Mouse (Mus musculus) ES-E14 (cell line): ENCODE results near the gene Prkcb. TPM values are rescaled to one million over a fixed set of nuclear protein-coding genes. Genes with fewer than 3 reads are reported as not detected.

ENCODE experiments used
- DNase-seq: peaks from one replicate; pipeline ENCODE4 v3.0.0-alpha.2; 2013; ENCODE audit warnings: low read depth, low spot score
- H3K27ac ChIP-seq: 2 replicates; pipeline ENCODE4 v1.5.1; 2012; ENCODE audit warnings: low read depth, mild to moderate bottlenecking, low read length, moderate library complexity, mixed read lengths; ENCODE audit not compliant: poor library complexity, insufficient read depth, severe bottlenecking
- H3K36me3 ChIP-seq: 2 replicates; pipeline ENCODE4 v1.6.1; 2012; ENCODE audit warnings: mild to moderate bottlenecking, low read length, moderate library complexity, mixed read lengths; ENCODE audit not compliant: control insufficient read depth, poor library complexity, insufficient read depth, severe bottlenecking
- H3K4me1 ChIP-seq, 2 experiments: fragments of 150-350 bp in 1 of 2; sonication (generic) in 1 of 2; 2 replicates each; pipeline ENCODE4 v1.6.1; 2012; ENCODE audit warnings: low read length in 2 of 2, mild to moderate bottlenecking in 1 of 2, mixed read lengths in 1 of 2; ENCODE audit not compliant: control insufficient read depth in 2 of 2, insufficient read depth in 2 of 2, poor library complexity in 1 of 2
- H3K4me3 ChIP-seq, 2 experiments: fragments of 150-350 bp in 1 of 2; sonication (generic) in 1 of 2; 2 replicates each; pipeline ENCODE4 v1.5.1; 2012; ENCODE audit warnings: low read length in 2 of 2, low read depth in 1 of 2, mild to moderate bottlenecking in 1 of 2, mixed read lengths in 1 of 2; ENCODE audit not compliant: insufficient read depth in 1 of 2, poor library complexity in 1 of 2, severe bottlenecking in 1 of 2
- H3K9ac ChIP-seq: 2 replicates; pipeline ENCODE4 v1.6.1; 2012; ENCODE audit warnings: low read depth, mild to moderate bottlenecking, low read length, mixed read lengths; ENCODE audit not compliant: poor library complexity, insufficient read depth, severe bottlenecking
- H3K9me3 ChIP-seq: fragments of 150-350 bp; sonication (generic); 2 replicates; pipeline ENCODE4 v1.6.1; 2012; ENCODE audit warnings: low read depth, mild to moderate bottlenecking, low read length; ENCODE audit not compliant: control insufficient read depth, insufficient read depth
- CHD2 ChIP-seq: IDR thresholded peaks from 2 replicates; pipeline ENCODE4 v1.6.1; 2014; ENCODE audit warnings: mild to moderate bottlenecking, low read depth, low read length, inconsistent platforms
- HCFC1 ChIP-seq: IDR thresholded peaks from 2 replicates; pipeline ENCODE4 v1.6.1; 2012; ENCODE audit warnings: low read length, inconsistent platforms, borderline replicate concordance; ENCODE audit not compliant: insufficient read depth
- MAFK ChIP-seq: IDR thresholded peaks from 2 replicates; pipeline ENCODE4 v1.6.1; 2014; ENCODE audit warnings: mild to moderate bottlenecking, low read depth, low read length, inconsistent platforms; ENCODE audit not compliant: insufficient read depth
- ZC3H11A ChIP-seq: IDR thresholded peaks from 2 replicates; pipeline ENCODE4 v1.6.1; 2012; ENCODE audit warnings: low read depth, mild to moderate bottlenecking, inconsistent platforms, low read length, borderline replicate concordance
- ZNF384 ChIP-seq: IDR thresholded peaks from 2 replicates; pipeline ENCODE4 v1.6.1; 2012; ENCODE audit warnings: low read depth, low read length, inconsistent platforms
- in situ Hi-C, 2 experiments: fragments of 600-800 bp; cut with MboI; formaldehyde crosslinking; loops; one replicate each; pipeline ENCODE4 v1.15.1; 2025; ENCODE audit warnings: low sequenced_read_pairs in 2 of 2, inconsistent platforms in 1 of 2; ENCODE audit not compliant: unreplicated experiment in 2 of 2
- total RNA-seq: library from RNA; depleted of rRNA; stranded (reverse); fragments of 300-350 nt; gene quantifications from 2 replicates; pipeline ENCODE4 v1.2.3, GENCODE M21; 2012

The Prkcb gene
- total RNA-seq, 1 experiment: 6.1 TPM

GRCm38 (mm10) chr7:122391382-122391781, 102.8 kb downstream of the Prkcb start:
- DNase-seq: no peak
- H3K9ac ChIP-seq: no peak overlapping the region
- no peaks in the 10 kb centered on the region for H3K36me3 ChIP-seq
- H3K4me3 ChIP-seq: no peak overlapping the region
- no peaks in the 10 kb centered on the region for H3K9me3 ChIP-seq
- peaks cover 3 to 5% of the 10 kb centered on the region in 2 experiments; a peak in 2 of 4 replicates for H3K4me1 ChIP-seq
- H3K27ac ChIP-seq: no peak overlapping the region
- in situ Hi-C loops: no loop called here
- TF ChIP-seq CHD2 (no peak), HCFC1 (no peak), MAFK (no peak), ZNF384 (no peak), ZC3H11A (no peak)

GRCm38 (mm10) chr7:122393964-122394363, 105.4 kb downstream of the Prkcb start:
- no peak overlapping the region for H3K9ac ChIP-seq
- no peaks in the 10 kb centered on the region for H3K36me3 ChIP-seq
- H3K27ac ChIP-seq: no peak overlapping the region
- in situ Hi-C loops: no loop called here
- H3K4me3 ChIP-seq: no peak overlapping the region
- no peak for DNase-seq
- no peaks in the 10 kb centered on the region for H3K9me3 ChIP-seq
- H3K4me1 ChIP-seq: peaks cover 3 to 6% of the 10 kb centered on the region in 2 experiments; a peak in 2 of 4 replicates
- TF ChIP-seq ZNF384 (no peak), HCFC1 (no peak), CHD2 (no peak), MAFK (no peak), ZC3H11A (no peak)

GRCm38 (mm10) chr7:122395159-122395975, 106.8 kb downstream of the Prkcb start:
- H3K9me3 ChIP-seq: no peaks in the 10 kb centered on the region
- no peak for TF ChIP-seq ZNF384
- TF ChIP-seq ZC3H11A: no peak
- no peaks in the 10 kb centered on the region for H3K36me3 ChIP-seq
- no peak overlapping the region for H3K9ac ChIP-seq
- no peak overlapping the region for H3K4me3 ChIP-seq
- H3K4me1 ChIP-seq: peaks cover 3 to 6% of the 10 kb centered on the region in 2 experiments; a peak in 2 of 4 replicates
- in situ Hi-C loops: no loop called here
- no peak for DNase-seq
- no peak overlapping the region for H3K27ac ChIP-seq

GRCm38 (mm10) chr7:122395976-122396315, 107.4 kb downstream of the Prkcb start:
- in situ Hi-C loops: no loop called here
- Histone ChIP-seq H3K4me3 (no peak overlapping the region), H3K9ac (no peak overlapping the region), H3K9me3 (no peaks in the 10 kb centered on the region), H3K4me1 (peaks cover 3 to 6% of the 10 kb centered on the region in 2 experiments; a peak in 2 of 4 replicates), H3K27ac (no peak overlapping the region), H3K36me3 (no peaks in the 10 kb centered on the region)
- DNase-seq: no peak
- TF ChIP-seq HCFC1 (no peak), MAFK (no peak), CHD2 (no peak), ZC3H11A (no peak), ZNF384 (no peak)
